ENCODE assay signal across 8 mouse cellular contexts in genomic region chr2:20615948-20616347, GRCm38 (mm10).
A peak's percentile ranks its signal among the peaks of the same experiment; 100 is the strongest.
DNase-seq lines count a peak whose midpoint lies in the region; ATAC-seq lines count a peak whose summit lies in the region.

No protein-coding gene starts in this region.

- DNase-seq in hindbrain, embryonic 10.5 days (ENCODE audit: low spot score) = peak; percentile 28
- peak; percentile 29 for DNase-seq in 416B (ENCODE audit: low read depth)
- DNase-seq in R1 (ENCODE audit: low read depth, low spot score) = peak; percentile 81
- DNase-seq in embryonic facial prominence, embryonic 11.5 days (ENCODE audit: low spot score) = peak; percentile 64
- DNase-seq in left cerebral cortex, postnatal 14 days (ENCODE audit: low spot score in 2 of 2) = peak; percentile 39 to 60
- peak; percentile 8 for DNase-seq in testis, postnatal 14 days (ENCODE audit: low spot score)
- DNase-seq in forebrain, embryonic 10.5 days (ENCODE audit: extremely low spot score, low spot score) = no peak

- H3K9me3 ChIP-seq in hindbrain, embryonic 10.5 days = no peaks in the 10 kb centered on the region
- no peaks in the 10 kb centered on the region for H3K9me3 ChIP-seq in hindbrain, embryonic 12.5 days (replicated peaks)
- H3K9me3 ChIP-seq in embryonic facial prominence, embryonic 11.5 days (replicated peaks; ENCODE audit: control insufficient read depth, low read length) = no peaks in the 10 kb centered on the region
- no peaks in the 10 kb centered on the region for H3K9me3 ChIP-seq in forebrain, embryonic 10.5 days

- H3K4me2 ChIP-seq in hindbrain, embryonic 12.5 days (replicated peaks) = no peak overlapping the region
- no peak overlapping the region for H3K4me2 ChIP-seq in embryonic facial prominence, embryonic 11.5 days (ENCODE audit: low read depth, low read length)

- no peak for ATAC-seq in hindbrain, embryonic 12.5 days (ENCODE audit: low FRiP score)
- no peak for ATAC-seq in embryonic facial prominence, embryonic 11.5 days (replicated peaks; ENCODE audit: insufficient number of reproducible peaks, low FRiP score, low TSS enrichment, low read depth)

- H3K27ac ChIP-seq in hindbrain, embryonic 10.5 days = no peak overlapping the region
- H3K27ac ChIP-seq in hindbrain, embryonic 12.5 days = no peak overlapping the region
- no peak overlapping the region for H3K27ac ChIP-seq in embryonic facial prominence, embryonic 11.5 days (replicated peaks; ENCODE audit: low read depth, low read length)
- no peak overlapping the region for H3K27ac ChIP-seq in forebrain, embryonic 10.5 days

- no peak overlapping the region for H3K4me3 ChIP-seq in hindbrain, embryonic 10.5 days
- no peak overlapping the region for H3K4me3 ChIP-seq in hindbrain, embryonic 12.5 days
- no peak overlapping the region for H3K4me3 ChIP-seq in embryonic facial prominence, embryonic 11.5 days (ENCODE audit: low read depth, low read length)
- no peak overlapping the region for H3K4me3 ChIP-seq in forebrain, embryonic 10.5 days

- H3K36me3 ChIP-seq in hindbrain, embryonic 10.5 days = no peaks in the 10 kb centered on the region
- no peaks in the 10 kb centered on the region for H3K36me3 ChIP-seq in hindbrain, embryonic 12.5 days
- no peaks in the 10 kb centered on the region for H3K36me3 ChIP-seq in embryonic facial prominence, embryonic 11.5 days (replicated peaks; ENCODE audit: control insufficient read depth, insufficient read depth, low read depth, low read length)
- no peaks in the 10 kb centered on the region for H3K36me3 ChIP-seq in forebrain, embryonic 10.5 days (replicated peaks)

- H3K9ac ChIP-seq in hindbrain, embryonic 12.5 days = no peak overlapping the region
- H3K9ac ChIP-seq in embryonic facial prominence, embryonic 11.5 days (replicated peaks; ENCODE audit: low read length) = no peak overlapping the region

- WGBS in hindbrain, embryonic 10.5 days = 62% methylated on average over 1 of the region's 1 CpGs
- 65% methylated on average over 1 of the region's 1 CpGs for WGBS in hindbrain, embryonic 12.5 days
- WGBS in embryonic facial prominence, embryonic 11.5 days = 76% methylated on average over 1 of the region's 1 CpGs
- 71% methylated on average over 1 of the region's 1 CpGs for WGBS in forebrain, embryonic 10.5 days

- H3K4me1 ChIP-seq in hindbrain, embryonic 10.5 days (replicated peaks) = no peaks in the 10 kb centered on the region
- H3K4me1 ChIP-seq in hindbrain, embryonic 12.5 days = no peaks in the 10 kb centered on the region
- H3K4me1 ChIP-seq in embryonic facial prominence, embryonic 11.5 days (ENCODE audit: control insufficient read depth, insufficient read depth, low read length) = no peaks in the 10 kb centered on the region
- H3K4me1 ChIP-seq in forebrain, embryonic 10.5 days = no peaks in the 10 kb centered on the region

- intact Hi-C loops in left cerebral cortex, postnatal 14 days (cut with DNase I) = no loop called here

- H3K27me3 ChIP-seq in hindbrain, embryonic 10.5 days (ENCODE audit: insufficient read depth, poor library complexity, severe bottlenecking) = no peaks in the 10 kb centered on the region
- H3K27me3 ChIP-seq in hindbrain, embryonic 12.5 days = no peaks in the 10 kb centered on the region
- H3K27me3 ChIP-seq in embryonic facial prominence, embryonic 11.5 days (ENCODE audit: control insufficient read depth, insufficient read depth, low read length) = no peaks in the 10 kb centered on the region
- H3K27me3 ChIP-seq in forebrain, embryonic 10.5 days (ENCODE audit: poor library complexity, severe bottlenecking) = no peaks in the 10 kb centered on the region
